Mouse (Mus musculus) bone marrow, adult 2 months (tissue): ENCODE data around the gene Ptpn11. TPM values are rescaled to one million over a fixed set of nuclear protein-coding genes. Genes with fewer than 3 reads are reported as not detected.

ENCODE experiments used
- H3K27ac ChIP-seq: fragments of 200-500 bp; 2 replicates; pipeline ENCODE4 v1.5.1; 2012; ENCODE audit warnings: low read depth, mild to moderate bottlenecking, control low read depth, inconsistent platforms, low read length; ENCODE audit not compliant: control insufficient read depth, poor library complexity, insufficient read depth
- H3K4me1 ChIP-seq: fragments of 200-500 bp; 2 replicates; pipeline ENCODE4 v1.6.1; 2011; ENCODE audit warnings: low read length; ENCODE audit not compliant: control insufficient read depth, insufficient read depth
- H3K4me3 ChIP-seq: fragments of 200-500 bp; replicated peaks from 2 replicates; pipeline ENCODE3; 2011; ENCODE audit warnings: mild to moderate bottlenecking, low read depth, low read length, control low read depth; ENCODE audit not compliant: control insufficient read depth
- CTCF ChIP-seq: fragments of 200-500 bp; IDR thresholded peaks from 2 replicates; pipeline ENCODE4 v1.5.1; 2011; ENCODE audit warnings: low read length, control low read depth; ENCODE audit not compliant: control insufficient read depth, insufficient read depth
- POLR2A ChIP-seq: fragments of 200-500 bp; IDR thresholded peaks from 2 replicates; pipeline ENCODE4 v1.6.1; 2011; ENCODE audit warnings: low read depth, mild to moderate bottlenecking, control low read depth, low read length, borderline replicate concordance; ENCODE audit not compliant: control insufficient read depth
- WGBS: fragments of 180-500 bp; shearing (Covaris S2); methylation state at CpG from one replicate; pipeline ENCODE4 v1.1.7; 2018; 5-methylcytosine and 5-hydroxymethylcytosine counted together
- polyA plus RNA-seq: library from polyadenylated mRNA; stranded (reverse); fragments of >200 nt; gene quantifications from 2 replicates; pipeline ENCODE4 v1.2.4, GENCODE M21; 2011; ENCODE audit warnings: low replicate concordance; ENCODE audit not compliant: missing spikeins, insufficient read depth, insufficient read length

The Ptpn11 gene
- polyA plus RNA-seq, 1 experiment: 33.3 TPM

DNA sequence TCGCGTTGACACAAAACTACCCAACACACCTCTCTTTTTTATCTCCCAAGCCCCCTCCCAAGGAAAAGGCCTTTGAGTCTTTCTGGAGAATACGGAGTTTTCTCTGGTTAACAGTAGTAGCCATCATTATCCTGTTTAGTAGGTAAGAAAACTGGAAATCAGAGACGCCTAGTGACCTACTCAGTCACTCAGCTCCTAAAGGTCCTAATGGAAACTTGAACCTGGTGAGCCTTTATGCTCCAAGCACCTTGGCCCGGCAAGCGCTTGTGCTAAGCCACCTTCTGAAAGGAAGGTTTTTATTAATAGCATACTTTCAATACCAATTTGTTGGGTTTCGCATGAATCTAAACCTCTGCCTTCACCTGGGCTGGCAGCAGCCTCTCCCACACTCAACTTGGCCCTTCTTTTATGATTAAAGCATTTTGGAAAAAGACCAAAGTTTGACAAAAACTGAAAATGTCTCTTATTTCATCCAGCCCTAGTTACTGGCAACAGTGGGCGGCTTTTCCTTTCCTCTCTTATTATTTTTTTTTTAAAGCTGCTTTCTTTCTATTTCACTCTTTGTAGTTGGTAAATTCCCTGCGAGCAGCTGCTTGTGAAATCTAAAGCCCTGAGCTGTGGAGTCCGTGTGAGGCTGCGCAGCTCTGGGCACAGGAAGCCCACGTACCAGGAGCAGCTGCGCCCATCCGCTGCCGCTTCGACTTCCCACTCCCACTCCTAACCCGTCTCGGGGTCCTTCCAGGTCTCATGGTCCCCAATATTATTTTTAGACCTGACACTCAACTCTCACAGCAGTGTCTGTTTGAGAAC lies 79.9 kb downstream of the Ptpn11 start:
- H3K4me1 ChIP-seq: peaks cover 1% of the 10 kb centered on the region; the same call in 1 of the 2 replicates
- 51% methylated on average over 18 of the region's 18 CpGs for WGBS
- H3K4me3 ChIP-seq: no peak overlapping the region
- TF ChIP-seq POLR2A: no peak
- TF ChIP-seq CTCF: no peak
- H3K27ac ChIP-seq: peak overlapping the region; percentile 34

DNA sequence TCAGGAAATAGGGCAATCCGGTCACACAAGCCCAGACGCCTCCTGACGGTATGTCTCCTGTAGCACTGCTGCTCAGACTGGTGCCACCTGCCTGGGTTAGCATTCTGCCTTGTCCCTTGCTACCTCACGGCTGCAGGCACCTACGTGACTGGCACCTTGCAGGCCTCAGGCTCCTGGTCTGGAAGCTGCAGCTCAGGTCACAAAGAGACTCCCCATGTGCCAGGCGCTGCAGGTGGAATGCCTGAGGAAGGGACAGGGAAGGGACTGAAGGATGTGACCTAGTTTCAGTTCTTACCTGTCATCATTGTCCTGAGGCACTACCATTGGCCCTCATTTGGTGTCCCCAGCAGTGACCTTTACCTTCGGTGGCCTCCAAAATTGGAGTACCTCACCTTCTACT lies 82.0 kb downstream of the Ptpn11 start:
- 86% methylated on average over 7 of the region's 7 CpGs for WGBS
- Histone ChIP-seq H3K4me3 (no peak overlapping the region), H3K4me1 (peaks cover 1% of the 10 kb centered on the region; the same call in 1 of the 2 replicates), H3K27ac (no peak overlapping the region)
- TF ChIP-seq POLR2A (no peak), CTCF (no peak)

DNA sequence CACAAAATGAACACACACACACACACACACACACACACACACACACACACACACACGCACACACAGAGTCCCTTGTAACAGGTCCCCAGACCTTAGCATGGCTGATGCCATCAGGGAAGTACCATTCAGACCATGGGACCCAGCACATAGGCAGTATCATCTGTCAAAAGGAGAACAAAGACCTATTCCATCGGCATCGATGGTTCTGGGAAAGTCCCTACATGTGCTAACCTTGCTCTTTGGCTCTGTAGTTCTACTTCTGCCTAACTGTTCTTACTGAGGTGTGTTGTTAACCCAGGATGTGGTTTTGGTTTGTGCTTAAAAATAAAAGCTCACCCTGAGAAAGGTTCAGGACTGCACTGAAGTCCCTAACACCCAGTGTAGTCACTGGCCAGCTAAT lies 84.3 kb downstream of the Ptpn11 start:
- WGBS: 25% methylated on average over 3 of the region's 3 CpGs
- no peak overlapping the region for H3K4me3 ChIP-seq
- TF ChIP-seq CTCF (no peak), POLR2A (no peak)
- H3K27ac ChIP-seq: no peak overlapping the region; the same call in 1 of the 2 replicates
- peaks cover 1% of the 10 kb centered on the region; the same call in 1 of the 2 replicates for H3K4me1 ChIP-seq

DNA sequence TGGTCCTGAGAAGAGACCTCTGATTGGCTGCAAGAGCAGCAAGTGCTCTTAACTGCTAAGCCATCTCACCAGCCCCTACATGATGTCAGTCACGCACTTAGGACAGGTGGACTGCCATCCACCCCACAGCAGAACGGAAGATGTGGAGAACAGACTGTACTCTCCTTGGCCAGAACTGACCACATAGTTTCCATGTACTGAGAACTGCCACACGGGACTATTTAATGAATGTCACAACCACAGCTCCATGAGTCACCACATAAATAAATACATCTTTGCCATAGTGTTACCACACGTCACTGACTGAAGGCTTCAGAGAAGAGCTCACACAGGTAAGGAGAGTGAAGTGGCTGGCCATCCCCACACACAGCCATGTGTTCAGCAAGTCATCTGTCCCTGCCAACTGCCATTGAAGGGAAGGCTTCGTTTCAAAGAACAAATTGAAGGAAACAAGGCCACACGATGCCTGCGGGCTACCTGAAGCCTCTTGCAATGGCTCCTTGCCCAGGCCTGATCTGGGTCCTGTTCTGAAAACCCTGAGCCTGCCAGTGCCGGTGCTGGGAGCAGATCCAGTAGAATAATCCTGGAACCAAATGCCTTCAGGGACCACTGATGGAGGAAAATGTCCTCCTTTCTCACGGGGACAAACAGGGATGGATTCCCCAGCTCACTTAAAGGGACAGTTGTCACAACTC lies 90.2 kb downstream of the Ptpn11 start:
- TF ChIP-seq CTCF (no peak), POLR2A (no peak)
- H3K4me1 ChIP-seq: no peaks in the 10 kb centered on the region; the same call in 1 of the 2 replicates
- no peak overlapping the region for H3K27ac ChIP-seq
- H3K4me3 ChIP-seq: no peak overlapping the region
- WGBS: 65% methylated on average over 9 of the region's 9 CpGs

- no peak overlapping the region for H3K4me3 ChIP-seq
- 14% methylated on average over 2 of the region's 2 CpGs for WGBS
- TF ChIP-seq POLR2A (no peak), CTCF (no peak)
- no peak overlapping the region for H3K27ac ChIP-seq
- no peaks in the 10 kb centered on the region; the same call in 1 of the 2 replicates for H3K4me1 ChIP-seq
Observed at GRCm38 (mm10) chr5:121100095-121100494, 91.1 kb downstream of the Ptpn11 start.

GRCm38 (mm10) chr5:121097970-121098369 lies 93.2 kb downstream of the Ptpn11 start:
- H3K4me3 ChIP-seq: no peak overlapping the region
- H3K27ac ChIP-seq: no peak overlapping the region
- WGBS: 80% methylated on average over 4 of the region's 4 CpGs
- H3K4me1 ChIP-seq: no peaks in the 10 kb centered on the region; the same call in 1 of the 2 replicates
- TF ChIP-seq CTCF: no peak
- TF ChIP-seq POLR2A: no peak

DNA sequence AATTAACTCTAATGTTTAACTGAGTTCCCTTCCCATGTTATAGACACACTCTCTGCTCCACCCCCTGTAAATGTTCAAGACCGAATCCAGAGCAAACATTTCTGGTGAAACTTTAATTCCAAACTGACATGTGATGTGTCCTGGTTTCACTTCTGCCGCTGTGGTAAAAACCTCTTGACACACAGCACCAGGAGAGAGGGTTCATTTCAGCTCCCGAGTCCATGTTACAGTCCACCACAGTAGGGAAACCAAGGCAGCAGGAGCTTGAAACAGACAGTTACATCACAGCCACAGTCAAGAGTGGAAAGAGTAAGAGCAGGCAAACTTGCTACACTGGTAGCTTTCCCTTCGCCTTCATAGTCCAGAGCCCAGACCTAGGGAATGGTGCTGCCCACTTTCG lies 94.5 kb downstream of the Ptpn11 start:
- TF ChIP-seq POLR2A (no peak), CTCF (no peak)
- WGBS: 66% methylated on average over 5 of the region's 5 CpGs

GRCm38 (mm10) chr5:121093281-121093680 lies 97.9 kb downstream of the Ptpn11 start:
- WGBS: 26% methylated on average over 3 of the region's 3 CpGs
- no peaks in the 10 kb centered on the region for H3K4me1 ChIP-seq

More for the DNA sequence above, 94.5 kb downstream of the Ptpn11 start:
- Histone ChIP-seq H3K4me1 (no peaks in the 10 kb centered on the region; the same call in 1 of the 2 replicates), H3K27ac (no peak overlapping the region), H3K4me3 (no peak overlapping the region)

More at GRCm38 (mm10) chr5:121093281-121093680, 97.9 kb downstream of the Ptpn11 start:
- Histone ChIP-seq H3K27ac (no peak overlapping the region), H3K4me3 (no peak overlapping the region)
- TF ChIP-seq POLR2A: no peak
- TF ChIP-seq CTCF: no peak
